Mouse (Mus musculus) hematopoietic stem cell, adult 5-6 weeks (primary cell): ENCODE measurements at regions not wholly inside any gene's neighbourhood (a gene's known extent, or its start where the extent isn't known, plus 50 kb on each side); places are given as distances from the start of the nearest gene placed in this dataset.

Experiments used
- ATAC-seq, 2 experiments: fragments of 125-278 bp in 1 of 2; replicated peaks in 1 of 2; 2 replicates each; pipeline ENCODE4 v1.8.0; 2016 to 2017; ENCODE audit warnings: inconsistent platforms in 2 of 2, mild to moderate bottlenecking in 2 of 2, moderate number of reproducible peaks in 2 of 2, low read depth in 1 of 2, moderate TSS enrichment in 1 of 2; ENCODE audit not compliant: low FRiP score in 2 of 2, poor library complexity in 2 of 2, severe bottlenecking in 2 of 2, insufficient read depth in 1 of 2, low TSS enrichment in 1 of 2

GRCm38 (mm10) chr5:83610777-83611176, 255.8 kb upstream of the Tecrl start:
- ATAC-seq = no peak

- ATAC-seq = no peak
Observed at GRCm38 (mm10) chr5:83593289-83593610, 238.3 kb upstream of the Tecrl start.

DNA sequence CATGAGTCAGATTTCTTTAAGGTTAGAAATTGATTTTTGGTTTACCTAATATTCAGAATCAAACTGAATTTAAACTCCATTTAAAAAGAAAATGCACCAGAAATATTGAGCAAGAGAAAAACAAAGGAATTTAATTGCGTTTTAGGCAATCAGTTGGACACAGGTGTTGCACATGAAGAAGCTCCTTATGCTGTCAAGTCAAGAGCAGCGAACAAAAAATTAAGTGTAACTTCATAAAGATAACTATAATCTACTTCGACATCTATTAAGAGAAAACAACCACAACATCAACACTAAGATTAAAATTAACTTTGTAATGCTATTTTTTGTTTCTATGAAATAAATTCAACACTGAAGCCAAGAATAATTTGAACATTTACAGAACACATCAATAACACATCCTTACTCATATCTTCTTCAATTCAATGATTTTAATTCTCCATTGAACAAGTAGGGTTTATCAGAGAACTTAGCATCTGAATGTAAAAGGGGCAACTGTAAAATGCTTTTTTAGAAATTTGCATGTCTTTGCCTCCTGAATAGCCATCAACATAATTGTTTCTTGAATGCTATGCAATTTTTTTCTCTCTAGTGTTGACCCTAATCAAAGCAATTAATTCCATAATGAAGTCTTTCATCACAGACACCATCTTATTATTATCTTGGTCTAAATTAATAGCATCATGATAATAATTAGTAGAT, 237.7 kb upstream of the Tecrl start:
- ATAC-seq = no peak
